Mouse (Mus musculus) lung, embryonic 14.5 days (tissue): ENCODE data around the gene Daxx. TPM values are rescaled to one million over a fixed set of nuclear protein-coding genes. Genes with fewer than 3 reads are reported as not detected.

Experiments
- ATAC-seq: fragments of 200-750 bp; cut with Nextera tagmentation; 2 replicates; pipeline ENCODE4 v1.8.0; 2017; ENCODE audit warnings: mild to moderate bottlenecking, moderate TSS enrichment, moderate library complexity; ENCODE audit not compliant: insufficient read depth
- DNase-seq: peaks from one replicate; pipeline ENCODE4 v3.0.0-alpha.2; 2015
- H3K27ac ChIP-seq: fragments of 300-500 bp; sonication (generic); 2 replicates; pipeline ENCODE4 v1.5.1; 2014; ENCODE audit warnings: low read depth, mild to moderate bottlenecking, moderate library complexity
- H3K27me3 ChIP-seq: fragments of 300-500 bp; sonication (generic); 2 replicates; pipeline ENCODE4 v1.6.1; 2014; ENCODE audit warnings: low read length, control low read depth; ENCODE audit not compliant: insufficient read depth
- H3K36me3 ChIP-seq: fragments of 300-500 bp; sonication (generic); 2 replicates; pipeline ENCODE4 v1.6.1; 2014; ENCODE audit warnings: control low read depth; ENCODE audit not compliant: insufficient read depth
- H3K4me1 ChIP-seq: fragments of 300-500 bp; sonication (generic); 2 replicates; pipeline ENCODE4 v1.6.1; 2014; ENCODE audit warnings: antibody characterized with exemption, control low read depth; ENCODE audit not compliant: insufficient read depth
- H3K4me2 ChIP-seq: fragments of 300-500 bp; sonication (generic); 2 replicates; pipeline ENCODE4 v1.6.1; 2014; ENCODE audit warnings: mild to moderate bottlenecking
- H3K4me3 ChIP-seq: fragments of 300-500 bp; sonication (generic); 2 replicates; pipeline ENCODE4 v1.5.1; 2014; ENCODE audit warnings: low read depth, low read length
- H3K9ac ChIP-seq: fragments of 300-500 bp; sonication (generic); 2 replicates; pipeline ENCODE4 v1.6.1; 2014
- H3K9me3 ChIP-seq: fragments of 300-500 bp; sonication (generic); 2 replicates; pipeline ENCODE4 v1.6.1; 2016; ENCODE audit warnings: low read depth, low read length, control low read depth
- CTCF ChIP-seq: IDR thresholded peaks from 2 replicates; pipeline ENCODE4 v1.5.1; 2016; ENCODE audit warnings: antibody characterized with exemption, low read depth
- WGBS: fragments of 180-500 bp; shearing (Covaris S2); extraction: QIAGEN DNeasy Blood & Tissue Kit; methylation state at CpG from one replicate; pipeline ENCODE4 v1.1.7; 2014; 5-methylcytosine and 5-hydroxymethylcytosine counted together
- polyA plus RNA-seq: library from polyadenylated mRNA; unstranded; fragments of >200 nt; fragmentation: Nextera tagmentation; extraction: Ambion mirVana; gene quantifications from 2 replicates; pipeline ENCODE4 v1.2.1, GENCODE M21; 2014

The Daxx gene
- polyA plus RNA-seq, 1 experiment from 2014 or later, result 47.1 TPM

DNA sequence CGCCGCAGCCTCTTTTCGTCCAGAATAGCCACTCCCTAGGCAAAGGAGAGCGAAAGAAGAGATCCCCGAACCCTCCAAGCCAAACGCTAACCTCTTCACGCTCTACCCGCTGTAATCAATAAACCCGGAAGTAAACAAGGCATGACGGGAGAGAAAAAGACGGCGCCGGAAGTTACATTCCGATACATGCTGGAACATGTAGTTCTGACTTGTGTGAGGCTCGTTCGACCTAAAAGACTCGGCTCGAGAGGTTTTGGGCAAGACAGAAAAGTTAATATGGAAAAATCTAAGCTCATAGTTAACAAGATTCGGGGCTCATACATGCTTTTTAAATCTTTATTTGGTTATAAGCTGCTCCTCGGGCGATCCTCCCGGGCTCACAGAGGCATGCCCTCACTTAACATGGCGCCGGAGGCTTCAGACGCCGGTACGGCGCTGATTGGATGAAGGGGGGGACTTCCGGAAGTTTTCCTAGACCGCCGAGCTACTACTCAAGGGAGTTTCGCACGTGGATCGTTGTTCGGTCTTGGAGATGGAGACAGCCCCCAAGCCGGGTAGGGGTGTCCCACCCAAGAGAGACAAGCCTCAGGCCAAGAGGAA is 31.1 kb downstream of the Daxx start, which contains the start of the genes Pfdn6 and Wdr46:
Pfdn6 (minus strand) TSS at position 138 of the 600 bp plus-strand sequence.
Wdr46 (plus strand) TSS at position 455 of the 600 bp plus-strand sequence.
- no peak for TF ChIP-seq CTCF
- no peak within 1 kb of the TSS for H3K27ac ChIP-seq

DNA sequence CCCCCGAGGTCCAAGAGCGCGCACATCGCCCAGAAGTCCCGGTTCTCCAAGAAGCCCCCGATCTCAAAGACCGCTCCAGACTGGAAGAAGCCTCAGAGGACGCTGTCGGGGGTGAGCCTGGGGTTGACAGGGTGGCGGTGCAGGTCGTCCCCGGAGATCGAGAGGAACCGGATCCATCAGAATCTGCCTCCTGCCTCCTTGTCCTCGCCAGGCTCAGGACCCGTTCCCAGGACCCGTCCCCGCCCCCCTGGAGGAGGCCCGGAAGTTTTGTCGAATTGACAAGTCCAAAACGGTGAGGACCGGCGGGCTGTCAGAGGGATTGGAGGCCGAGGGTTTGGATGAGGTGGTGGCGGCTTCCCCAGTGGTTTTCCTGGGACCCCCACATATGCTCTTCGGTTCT is 31.8 kb downstream of the Daxx start:
- ATAC-seq, result peak; percentile 5; the same call in 1 of the 2 replicates
- H3K36me3 ChIP-seq, result peaks cover 50% of the 10 kb centered on the region

More for the DNA sequence above, 31.1 kb downstream of the Daxx start, which contains the start of the genes Pfdn6 and Wdr46:
- Histone ChIP-seq H3K9me3 (no peaks in the 10 kb centered on the region), H3K9ac (peak within 1 kb of the TSS; percentile 62), H3K4me3 (peak within 1 kb of the TSS; percentile 83), H3K4me1 (no peaks in the 10 kb centered on the region), H3K36me3 (peaks cover 56% of the 10 kb centered on the region), H3K4me2 (peak within 1 kb of the TSS; percentile 95), H3K27me3 (no peaks in the 10 kb centered on the region)
- under 1% methylated on average over 36 of the region's 36 CpGs for WGBS
- DNase-seq, result peak; percentile 95
- peak; percentile 91 for ATAC-seq

GRCm38 (mm10) chr17:33941381-33941780 is 32.2 kb downstream of the Daxx start:
- peak overlapping the region; percentile 83 for H3K4me3 ChIP-seq
- H3K4me2 ChIP-seq, result peak overlapping the region; percentile 95
- no peak overlapping the region for H3K27ac ChIP-seq
- peaks cover 50% of the 10 kb centered on the region for H3K36me3 ChIP-seq
- no peak for DNase-seq
- H3K9me3 ChIP-seq, result no peaks in the 10 kb centered on the region
- no peak for ATAC-seq
- no peaks in the 10 kb centered on the region for H3K4me1 ChIP-seq
- H3K27me3 ChIP-seq, result no peaks in the 10 kb centered on the region
- H3K9ac ChIP-seq, result peak overlapping the region; percentile 62
- TF ChIP-seq CTCF, result no peak
- WGBS, result 49% methylated on average over 19 of the region's 19 CpGs

More for the DNA sequence above, 31.8 kb downstream of the Daxx start:
- TF ChIP-seq CTCF, result no peak
- no peaks in the 10 kb centered on the region for H3K9me3 ChIP-seq
- WGBS, result 1% methylated on average over 26 of the region's 26 CpGs
- DNase-seq, result no peak
- H3K9ac ChIP-seq, result peak overlapping the region; percentile 62
- H3K4me1 ChIP-seq, result no peaks in the 10 kb centered on the region
- peak overlapping the region; percentile 95 for H3K4me2 ChIP-seq
- no peak overlapping the region for H3K27ac ChIP-seq
- H3K4me3 ChIP-seq, result peak overlapping the region; percentile 83
- no peaks in the 10 kb centered on the region for H3K27me3 ChIP-seq

GRCm38 (mm10) chr17:33943454-33943853 is 34.2 kb downstream of the Daxx start:
- Histone ChIP-seq H3K27ac (no peak overlapping the region), H3K4me1 (no peaks in the 10 kb centered on the region), H3K9me3 (no peaks in the 10 kb centered on the region), H3K36me3 (peaks cover 48% of the 10 kb centered on the region), H3K9ac (no peak overlapping the region), H3K4me3 (no peak overlapping the region), H3K4me2 (no peak overlapping the region), H3K27me3 (no peaks in the 10 kb centered on the region)
- WGBS, result 93% methylated on average over 15 of the region's 15 CpGs
- DNase-seq, result no peak
- no peak for TF ChIP-seq CTCF
- ATAC-seq, result no peak

DNA sequence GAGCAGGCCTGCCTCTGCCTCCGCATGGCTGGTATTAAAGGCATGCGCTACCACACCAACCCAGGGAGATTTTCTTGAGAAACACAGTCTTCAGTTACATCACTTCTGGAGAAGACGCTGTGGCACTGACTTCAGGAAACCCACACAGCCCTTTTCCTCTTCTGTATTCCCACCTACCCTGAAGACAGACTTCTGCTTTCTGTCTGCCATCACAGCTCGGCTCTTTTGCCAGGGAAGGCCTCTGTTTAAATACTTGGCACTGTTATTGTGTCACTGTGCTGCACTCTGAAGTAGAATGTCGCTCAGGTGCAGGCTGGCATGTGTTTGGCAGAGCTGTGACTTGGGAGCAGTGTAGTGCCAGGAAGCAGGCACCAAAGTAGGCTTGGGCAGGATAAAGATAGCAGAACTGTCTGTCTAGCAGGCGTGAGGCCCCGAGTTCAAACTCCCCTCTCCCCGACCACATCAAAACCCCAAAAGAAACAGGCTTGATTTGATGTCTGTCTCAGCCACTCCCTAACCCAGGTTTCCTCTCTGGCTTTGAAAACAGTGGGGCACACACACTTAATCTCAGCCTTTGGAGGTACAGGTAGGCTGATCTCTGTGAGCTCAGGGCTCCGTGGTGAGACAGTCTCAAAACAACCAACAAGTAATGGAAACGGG is 38.3 kb downstream of the Daxx start:
- Histone ChIP-seq H3K27ac (no peak overlapping the region), H3K36me3 (peaks cover 69% of the 10 kb centered on the region), H3K27me3 (no peaks in the 10 kb centered on the region), H3K4me2 (no peak overlapping the region), H3K9ac (no peak overlapping the region), H3K9me3 (no peaks in the 10 kb centered on the region), H3K4me3 (no peak overlapping the region), H3K4me1 (0 out of 2 replicates have a peak, but pooled peaks cover 8% of the 10 kb centered on the region)
- DNase-seq (no peak), ATAC-seq (no peak)
- WGBS, result 87% methylated on average over 10 of the region's 10 CpGs
- no peak for TF ChIP-seq CTCF

DNA sequence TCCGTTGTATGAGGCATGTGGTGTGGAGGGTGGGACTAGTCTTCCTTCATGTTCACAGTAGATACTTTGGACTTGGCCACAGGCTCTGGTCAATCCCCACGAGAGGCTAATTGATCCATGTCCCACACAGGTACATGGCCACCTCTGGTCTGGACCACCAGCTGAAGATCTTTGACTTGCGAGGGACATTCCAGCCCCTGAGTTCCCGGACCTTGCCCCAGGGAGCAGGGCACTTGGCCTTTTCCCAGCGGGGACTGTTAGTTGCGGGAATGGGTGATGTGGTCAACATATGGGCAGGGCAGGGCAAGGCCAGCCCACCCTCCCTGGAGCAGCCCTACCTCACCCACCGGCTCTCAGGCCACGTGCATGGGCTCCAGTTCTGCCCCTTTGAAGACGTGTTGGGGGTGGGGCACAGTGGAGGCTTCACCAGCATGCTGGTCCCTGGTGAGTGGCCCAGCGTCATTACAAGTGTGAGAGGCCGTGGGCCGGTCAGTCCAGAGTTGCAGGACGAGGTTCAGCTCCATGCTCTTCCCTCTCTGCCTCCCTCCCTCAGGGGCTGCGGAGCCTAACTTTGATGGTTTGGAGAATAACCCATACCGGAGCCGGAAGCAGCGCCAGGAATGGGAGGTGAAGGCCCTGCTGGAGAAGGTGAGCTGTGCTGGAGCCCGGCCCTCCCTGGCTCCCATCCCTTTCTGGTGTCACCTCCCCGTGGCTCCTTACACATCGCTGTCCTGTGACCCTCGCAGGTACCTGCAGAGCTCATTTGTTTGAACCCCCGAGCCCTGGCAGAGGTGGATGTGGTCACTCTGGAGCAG is 39.1 kb downstream of the Daxx start:
- H3K27me3 ChIP-seq, result no peaks in the 10 kb centered on the region
- no peak overlapping the region for H3K9ac ChIP-seq
- no peak overlapping the region for H3K4me2 ChIP-seq
- peaks cover 70% of the 10 kb centered on the region for H3K36me3 ChIP-seq
- no peak for TF ChIP-seq CTCF
- WGBS, result 84% methylated on average over 22 of the region's 22 CpGs
- DNase-seq, result no peak
- peaks cover 13% of the 10 kb centered on the region; the same call in 1 of the 2 replicates for H3K4me1 ChIP-seq
- ATAC-seq, result no peak
- H3K9me3 ChIP-seq, result no peaks in the 10 kb centered on the region
- no peak overlapping the region for H3K4me3 ChIP-seq
- H3K27ac ChIP-seq, result no peak overlapping the region
